Mouse (Mus musculus) bone marrow macrophage, adult 2 months (primary cell): ENCODE data around the gene Trim46.

Experiments used
- CTCF ChIP-seq: IDR thresholded peaks from 2 replicates; pipeline ENCODE4 v1.5.1; 2012; ENCODE audit warnings: low read depth, mild to moderate bottlenecking, low read length, moderate library complexity
- POLR2A ChIP-seq: IDR thresholded peaks from 2 replicates; pipeline ENCODE4 v1.6.1; 2012; ENCODE audit warnings: mild to moderate bottlenecking, low read depth, low read length, borderline replicate concordance

- TF ChIP-seq CTCF (no peak), POLR2A (no peak)
These were observed 4.4 kb upstream of the Trim46 start for GRCm38 (mm10) chr3:89250435-89251040.
